Mouse (Mus musculus) gastrocnemius, postnatal 25 days (tissue): ENCODE data around the gene Tomt. TPM values are rescaled to one million over a fixed set of nuclear protein-coding genes. Genes with fewer than 3 reads are reported as not detected.
"Not testable (repeated sequence)": the region's sequence is repeated elsewhere in the genome, so short reads cannot be mapped to it uniquely, and the experiment has no call there.

Source experiments
- DNase-seq: peaks from one replicate; pipeline ENCODE4 v3.0.0; 2022
- long read RNA-seq, 2 experiments: library from polyadenylated mRNA; stranded (forward); transcript quantifications; one replicate each; pipeline ENCODE4 v2.0.0; 2021
- total RNA-seq, 2 experiments: library from RNA; stranded (reverse); gene quantifications; 1 replicate in 1 of 2; 2 replicates in 1 of 2; pipeline ENCODE4 v1.2.3; 2021

Gene Tomt
- total RNA-seq = not detected
- long read RNA-seq, experiment 1 = 0 reads
- long read RNA-seq, experiment 2 = 0 reads

GRCm38 (mm10) chr7:101906287-101906681 is at the start of gene Tomt:
TSS of gene Tomt (minus strand) at chr7:101906359.
- no peak for DNase-seq

DNA sequence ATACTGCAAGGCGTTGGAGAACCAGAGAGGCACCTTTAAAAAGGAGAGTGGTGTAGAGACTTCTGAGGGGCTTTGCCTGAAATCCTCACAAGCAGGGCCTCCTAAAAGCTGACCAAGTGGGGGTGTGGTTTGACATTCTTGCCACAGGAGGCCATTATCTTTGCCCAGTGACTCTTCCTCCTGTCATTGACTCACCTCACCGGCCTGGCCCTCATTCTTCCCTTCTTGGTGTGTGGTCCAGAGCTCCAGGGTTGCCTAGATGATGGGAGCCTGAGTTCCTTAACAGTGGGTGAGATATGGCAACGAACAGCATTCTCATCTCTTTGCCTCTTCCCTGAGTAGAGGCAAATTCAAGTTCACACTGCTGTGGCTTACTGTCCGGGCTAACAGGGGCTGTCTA is 49.7 kb upstream of the Tomt start:
- no peak for DNase-seq

- no peak for DNase-seq
Observed at GRCm38 (mm10) chr7:101955276-101955675, 49.1 kb upstream of the Tomt start.

DNA sequence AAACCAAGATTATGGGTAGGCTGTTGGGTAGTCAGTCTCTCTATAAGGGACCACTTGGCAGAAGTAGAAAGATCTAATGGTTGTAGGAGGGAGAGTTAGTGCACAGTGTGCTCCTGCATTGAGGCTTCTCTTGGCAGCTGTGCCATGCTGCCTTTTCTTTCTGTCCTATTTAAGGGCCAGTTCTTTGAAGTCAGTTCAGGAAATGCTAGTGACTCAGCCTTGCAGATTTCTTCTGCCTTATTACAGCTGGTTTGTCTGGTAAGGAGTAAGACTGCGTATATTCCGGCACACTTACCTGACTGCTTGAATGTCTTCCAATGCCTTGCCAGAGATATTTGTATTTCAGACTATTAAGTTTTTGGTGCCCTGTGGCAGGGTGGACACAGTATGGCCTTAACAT is 48.0 kb upstream of the Tomt start:
- DNase-seq = no peak

DNA sequence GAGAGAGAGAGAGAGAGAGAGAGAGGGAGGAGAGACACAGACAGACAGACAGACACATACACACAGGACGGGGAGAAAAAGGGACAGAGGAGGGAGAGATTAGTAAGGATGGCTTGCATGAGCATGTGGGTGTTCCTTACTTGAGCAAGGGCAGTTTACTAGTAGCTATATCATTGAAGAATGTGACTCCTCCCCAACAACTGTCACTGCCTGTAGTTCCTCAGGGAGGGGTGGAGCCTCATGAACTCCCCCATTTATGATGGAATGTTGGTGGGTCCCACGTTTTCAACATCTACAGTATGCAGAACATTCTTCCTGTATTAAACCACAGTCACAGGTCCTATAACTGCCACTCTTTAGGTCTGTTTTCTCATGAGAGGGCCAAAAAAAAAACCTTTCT is 45.9 kb upstream of the Tomt start:
- DNase-seq = no peak

GRCm38 (mm10) chr7:101951648-101952047 is 45.5 kb upstream of the Tomt start:
- DNase-seq = no peak

GRCm38 (mm10) chr7:101949008-101949407 is 42.8 kb upstream of the Tomt start:
- DNase-seq = not testable (repeated sequence)

GRCm38 (mm10) chr7:101939758-101940157 is 33.6 kb upstream of the Tomt start:
- no peak for DNase-seq

DNA sequence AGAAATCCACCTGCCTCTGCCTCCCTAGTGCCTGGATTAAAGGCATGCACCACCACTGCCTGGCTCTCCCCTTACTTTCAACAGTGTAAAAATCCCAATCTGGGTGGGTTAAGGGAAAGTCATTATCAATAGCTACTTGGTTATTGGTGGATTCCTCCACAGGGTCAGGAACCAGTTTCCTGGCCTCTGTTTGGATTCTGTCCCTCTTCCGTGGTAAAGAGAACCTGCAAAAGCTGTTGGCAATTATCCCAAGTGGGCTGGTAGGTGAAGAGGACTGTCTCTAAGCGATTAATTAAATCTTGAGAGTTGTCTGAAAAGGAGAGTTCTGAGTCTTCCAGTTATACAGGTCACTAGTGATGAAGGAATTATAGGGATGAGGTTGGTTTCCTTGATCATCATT is 32.2 kb upstream of the Tomt start:
- no peak for DNase-seq

DNA sequence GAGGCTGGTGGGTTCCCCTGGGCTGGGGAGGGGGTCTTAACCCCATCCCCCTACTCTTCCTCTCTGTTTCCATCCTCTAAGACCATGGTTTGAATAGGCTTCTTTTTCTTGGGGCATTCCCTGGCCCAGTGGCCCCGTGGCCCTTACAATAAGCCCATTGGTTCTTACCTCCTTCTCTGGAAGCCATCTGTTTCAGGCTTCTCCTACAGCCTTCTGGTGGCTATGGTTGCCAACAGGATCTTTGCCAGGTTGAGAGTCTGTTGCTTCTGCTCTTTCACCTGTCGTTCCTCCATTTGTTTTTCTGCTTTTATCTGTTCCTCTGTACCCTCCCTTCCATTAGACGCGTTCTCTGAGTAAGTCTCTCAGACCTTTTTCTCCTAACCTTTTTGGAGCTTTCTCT is 31.4 kb upstream of the Tomt start:
- no peak for DNase-seq

DNA sequence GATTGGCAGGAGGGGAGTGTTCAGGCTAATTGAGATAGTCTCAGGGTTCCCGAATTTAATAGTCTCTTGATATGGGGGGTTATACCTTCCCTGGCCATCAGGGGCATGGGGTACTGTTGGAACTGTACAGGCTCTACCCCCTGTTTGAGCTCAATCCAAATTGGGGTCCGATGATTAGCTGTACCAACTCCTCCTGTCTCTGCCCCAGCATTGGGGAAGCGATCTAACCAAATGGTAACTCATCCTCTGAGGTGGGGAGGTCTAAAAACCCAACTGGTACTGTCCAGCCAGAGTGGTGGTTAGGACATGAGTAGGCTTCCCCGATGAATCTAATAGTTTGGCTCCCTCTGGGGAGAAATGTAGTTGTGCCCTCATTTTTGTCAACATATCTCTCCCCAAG is 30.8 kb upstream of the Tomt start:
- no peak for DNase-seq

- no peak for DNase-seq
Observed at GRCm38 (mm10) chr7:101935957-101936356, 29.8 kb upstream of the Tomt start.

DNA sequence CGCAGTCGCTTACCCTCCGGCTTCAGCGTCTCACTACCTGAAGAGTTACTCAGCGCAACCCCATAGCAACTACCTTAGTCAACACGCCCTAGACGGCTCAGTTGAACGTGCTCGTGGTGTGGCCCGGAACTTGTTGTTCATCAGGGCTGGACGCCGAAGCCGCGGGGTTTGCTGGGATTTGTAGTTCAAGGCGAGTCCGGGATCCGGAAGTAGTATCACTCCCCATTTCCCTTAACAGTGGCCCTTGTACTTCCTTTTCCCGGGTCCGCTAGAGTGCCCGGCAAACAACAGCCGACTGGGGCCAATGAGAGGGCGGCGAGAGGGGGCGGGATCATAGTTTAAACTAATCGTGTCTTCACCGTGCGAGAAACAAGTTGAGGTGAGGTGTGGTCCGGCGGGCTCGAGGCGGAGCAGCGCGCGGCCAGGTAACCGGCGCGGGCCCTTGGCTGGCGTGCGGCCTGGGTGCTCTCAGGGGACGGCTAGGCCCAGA is 27.6 kb upstream of the Tomt start, which contains the start of the genes Lrrc51 and Numa1:
Gene Lrrc51 (minus strand): TSS at position 145 of the 490 bp plus-strand sequence.
Gene Numa1 (plus strand): TSS at position 361 of the 490 bp plus-strand sequence.
- peak; percentile 95 for DNase-seq

DNA sequence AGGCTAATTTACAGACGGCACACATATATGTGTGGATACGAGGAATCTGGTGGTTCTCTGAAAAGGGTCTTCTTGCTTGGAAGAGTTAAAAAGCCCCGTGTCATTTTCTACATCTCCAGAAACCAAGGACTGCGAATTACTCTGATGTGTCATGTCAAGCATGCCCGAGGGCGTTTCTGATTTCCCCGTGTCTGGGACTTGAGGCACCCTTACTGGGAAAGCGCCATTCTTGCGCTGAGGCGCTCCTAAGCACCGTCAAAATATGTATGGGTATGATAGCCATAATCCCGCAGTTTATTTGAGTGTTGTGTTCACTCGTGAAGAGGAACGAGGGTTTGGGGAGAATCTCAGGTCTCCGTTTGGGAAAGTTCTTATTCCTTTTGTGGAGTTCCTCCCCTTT is 27.1 kb upstream of the Tomt start:
- DNase-seq = no peak

DNA sequence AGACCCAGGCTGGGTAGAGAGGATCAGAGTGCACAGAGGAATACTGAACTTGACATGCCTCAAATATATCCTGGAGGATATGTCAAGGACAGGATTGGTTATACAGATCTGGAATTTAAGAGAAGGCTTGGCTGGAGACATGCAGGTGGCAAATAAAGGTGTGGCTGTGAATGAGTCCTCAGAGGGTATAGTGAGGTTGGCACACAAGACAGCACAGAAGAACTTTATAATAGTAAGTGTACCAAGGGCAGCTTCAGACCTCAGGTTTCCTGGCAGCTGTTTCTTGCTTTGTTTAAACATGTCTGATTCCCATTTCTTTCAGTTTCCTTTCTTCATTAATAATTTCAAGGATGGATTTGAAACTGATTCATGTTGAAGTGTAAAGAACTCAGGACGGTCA is 26.4 kb upstream of the Tomt start:
- no peak for DNase-seq

- DNase-seq = no peak
Observed at GRCm38 (mm10) chr7:101928093-101928492, 21.9 kb upstream of the Tomt start.

DNA sequence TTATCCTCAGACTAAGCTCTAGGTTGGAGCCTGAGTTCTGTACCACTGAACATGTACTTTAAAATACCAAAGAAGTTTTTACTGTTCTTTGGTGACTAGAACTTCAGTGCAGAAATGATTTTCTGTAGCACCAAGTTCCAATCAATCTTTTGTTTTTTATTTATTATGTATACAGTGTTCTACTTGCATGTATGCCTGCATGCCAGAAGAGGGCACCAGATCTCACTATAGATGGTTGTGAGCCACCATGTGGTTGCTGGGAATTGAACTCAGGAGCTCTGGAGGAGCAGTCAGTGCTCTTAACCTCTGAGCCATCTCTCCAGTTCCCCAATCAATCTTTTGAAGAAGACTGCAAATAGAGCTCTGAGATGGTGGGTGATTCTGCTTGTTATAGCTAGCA is 19.7 kb upstream of the Tomt start:
- not testable (repeated sequence) for DNase-seq

GRCm38 (mm10) chr7:101918071-101918470 is 11.9 kb upstream of the Tomt start:
- no peak for DNase-seq

GRCm38 (mm10) chr7:101911982-101912381 is 5.8 kb upstream of the Tomt start:
- no peak for DNase-seq

GRCm38 (mm10) chr7:101910138-101910537 is 4.0 kb upstream of the Tomt start:
- peak; percentile 76 for DNase-seq

DNA sequence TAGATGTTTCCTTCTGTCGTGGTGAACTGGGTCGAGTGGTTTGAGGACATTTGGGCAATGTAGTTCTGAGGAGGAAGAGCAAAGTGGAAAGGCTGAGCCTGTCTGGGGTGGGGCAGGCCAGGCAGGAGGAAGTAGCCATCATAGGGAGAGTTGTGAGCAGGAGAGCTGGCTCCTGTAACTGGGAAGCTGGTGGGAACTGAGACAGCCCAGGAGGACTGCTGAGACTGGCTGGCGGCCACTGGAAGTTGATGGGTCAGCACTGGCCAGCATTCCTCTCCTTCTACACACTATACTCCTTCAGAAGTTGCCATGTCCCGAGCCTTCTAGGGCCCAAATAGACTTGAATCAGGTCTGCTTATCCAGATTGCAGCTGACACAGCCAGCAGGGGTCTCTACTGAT is 2.2 kb upstream of the Tomt start:
- peak; percentile 58 for DNase-seq

DNA sequence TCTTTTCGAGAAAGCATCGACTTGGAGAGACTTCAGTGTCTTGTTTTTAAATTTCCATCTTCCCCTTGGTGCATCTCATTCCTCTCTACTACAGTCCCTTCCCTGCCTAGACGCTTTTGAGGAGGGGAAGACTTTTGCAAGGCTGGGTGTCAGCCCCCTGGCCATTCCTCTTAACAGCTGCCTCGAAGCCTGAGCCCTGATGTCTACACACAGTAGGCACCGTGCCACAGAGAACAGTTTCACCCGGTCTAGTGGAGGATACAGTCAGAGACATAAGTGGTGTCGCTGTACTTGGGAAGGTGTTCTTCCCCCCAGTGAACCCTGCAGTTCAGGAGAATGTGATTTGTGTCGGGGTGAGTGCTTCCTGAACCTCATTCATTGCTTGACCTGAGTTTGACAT is 537 bp upstream of the Tomt start:
- no peak for DNase-seq

- DNase-seq = peak; percentile 99
Observed at GRCm38 (mm10) chr7:101905561-101906286, 435 bp downstream of the Tomt start, which contains the start of gene Lamtor1. TSS of gene Lamtor1 (plus strand) at chr7:101905904.

DNA sequence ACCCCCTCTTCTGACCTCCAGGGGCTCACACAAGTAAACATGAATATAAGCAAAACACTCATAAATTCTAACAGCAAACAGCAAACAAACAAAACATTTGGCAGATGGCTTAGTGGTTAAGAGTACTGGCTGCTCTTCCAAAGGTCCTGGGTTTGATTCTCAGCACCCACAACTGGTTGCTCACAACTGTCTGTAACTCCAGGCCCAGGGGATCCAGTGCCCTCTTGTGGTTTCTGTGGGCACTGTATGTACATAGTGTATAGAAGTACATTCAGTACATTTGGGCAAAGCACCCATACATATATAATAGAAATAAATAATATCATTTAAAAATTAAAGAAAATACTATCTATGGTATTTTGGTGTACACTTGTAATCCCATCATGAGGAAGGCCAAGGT is 3.3 kb downstream of the Tomt start:
- DNase-seq = no peak
